Mouse (Mus musculus): ENCODE data around the gene Rgs7.

GRCm38 (mm10) chr1:175363606-175364005, 128.7 kb downstream of the Rgs7 start:
- TF ChIP-seq CTCF (IDR thresholded peaks at IDR 0.05; ENCODE audit: extremely low read depth, insufficient read depth, low read length) (no peak), POLR2A (IDR thresholded peaks at IDR 0.05; ENCODE audit: extremely low read depth, insufficient read depth, low read length) (no peak)

All from cortical plate, adult 2 months (tissue).